Mouse (Mus musculus): ENCODE measurements at regions not wholly inside any gene's neighbourhood (a gene's known extent, or its start where the extent isn't known, plus 50 kb on each side); places are given as distances from the start of the nearest gene placed in this dataset.

DNA sequence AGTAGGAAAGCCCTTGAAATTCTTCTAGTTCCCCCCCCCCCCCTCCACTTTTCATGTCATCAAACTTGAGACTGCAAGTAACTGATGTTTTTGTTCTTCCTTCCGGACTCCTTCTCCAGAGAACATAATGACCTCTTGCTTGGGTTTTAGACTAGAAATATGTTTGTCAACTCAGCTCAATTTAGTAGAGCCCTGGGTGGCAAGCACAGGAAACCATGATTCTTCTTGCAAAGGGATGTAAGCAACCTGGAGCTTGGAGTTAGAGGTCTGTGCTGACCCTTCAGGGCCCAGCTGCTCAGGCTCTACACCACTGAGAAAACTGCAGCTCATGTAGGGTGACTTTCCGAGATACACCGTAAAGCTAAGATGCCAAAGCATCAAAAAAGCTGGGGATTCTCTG, 127.2 kb upstream of the Meis1 start:
- H3K27ac ChIP-seq (ENCODE audit: control insufficient read depth, insufficient read depth, low read depth, low read length): no peak overlapping the region
- peaks cover 7% of the 10 kb centered on the region; the same call in 1 of the 2 replicates for H3K4me1 ChIP-seq (ENCODE audit: control insufficient read depth, insufficient read depth, low read length)
- no peaks in the 10 kb centered on the region for H3K27me3 ChIP-seq (ENCODE audit: control insufficient read depth, insufficient read depth, low read length)
- H3K36me3 ChIP-seq (ENCODE audit: control insufficient read depth, insufficient read depth, low read length): no peaks in the 10 kb centered on the region
- H3K4me3 ChIP-seq (ENCODE audit: control insufficient read depth, low read depth, low read length): no peak overlapping the region
- TF ChIP-seq POLR2A (IDR thresholded peaks at IDR 0.05; ENCODE audit: control insufficient read depth, low read depth, low read length): no peak
- TF ChIP-seq CTCF (IDR thresholded peaks at IDR 0.05; ENCODE audit: control insufficient read depth, insufficient read depth, insufficient replicate concordance, low read depth, low read length): no peak

GRCm38 (mm10) chr11:19151026-19151425, 132.2 kb upstream of the Meis1 start:
- no peaks in the 10 kb centered on the region for H3K27me3 ChIP-seq (ENCODE audit: control insufficient read depth, insufficient read depth, low read length)
- no peaks in the 10 kb centered on the region for H3K36me3 ChIP-seq (ENCODE audit: control insufficient read depth, insufficient read depth, low read length)
- H3K4me1 ChIP-seq (ENCODE audit: control insufficient read depth, insufficient read depth, low read length): no peaks in the 10 kb centered on the region
- H3K27ac ChIP-seq (ENCODE audit: control insufficient read depth, insufficient read depth, low read depth, low read length): no peak overlapping the region
- no peak overlapping the region for H3K4me3 ChIP-seq (ENCODE audit: control insufficient read depth, low read depth, low read length)
- TF ChIP-seq CTCF (IDR thresholded peaks at IDR 0.05; ENCODE audit: control insufficient read depth, insufficient read depth, insufficient replicate concordance, low read depth, low read length): no peak
- TF ChIP-seq POLR2A (IDR thresholded peaks at IDR 0.05; ENCODE audit: control insufficient read depth, low read depth, low read length): no peak

- Histone ChIP-seq H3K4me3 (ENCODE audit: control insufficient read depth, low read depth, low read length) (no peak overlapping the region), H3K27ac (ENCODE audit: control insufficient read depth, insufficient read depth, low read depth, low read length) (no peak overlapping the region), H3K36me3 (ENCODE audit: control insufficient read depth, insufficient read depth, low read length) (no peaks in the 10 kb centered on the region), H3K4me1 (ENCODE audit: control insufficient read depth, insufficient read depth, low read length) (no peaks in the 10 kb centered on the region), H3K27me3 (ENCODE audit: control insufficient read depth, insufficient read depth, low read length) (no peaks in the 10 kb centered on the region)
- no peak for TF ChIP-seq CTCF (IDR thresholded peaks at IDR 0.05; ENCODE audit: control insufficient read depth, insufficient read depth, insufficient replicate concordance, low read depth, low read length)
- no peak for TF ChIP-seq POLR2A (IDR thresholded peaks at IDR 0.05; ENCODE audit: control insufficient read depth, low read depth, low read length)
Measured at GRCm38 (mm10) chr11:19153714-19154113, 134.9 kb upstream of the Meis1 start.

GRCm38 (mm10) chr11:19154813-19155616, 136.2 kb upstream of the Meis1 start:
- no peak for TF ChIP-seq POLR2A (IDR thresholded peaks at IDR 0.05; ENCODE audit: control insufficient read depth, low read depth, low read length)
- no peak for TF ChIP-seq CTCF (IDR thresholded peaks at IDR 0.05; ENCODE audit: control insufficient read depth, insufficient read depth, insufficient replicate concordance, low read depth, low read length)
- Histone ChIP-seq H3K4me3 (ENCODE audit: control insufficient read depth, low read depth, low read length) (no peak overlapping the region), H3K4me1 (ENCODE audit: control insufficient read depth, insufficient read depth, low read length) (no peaks in the 10 kb centered on the region), H3K27me3 (ENCODE audit: control insufficient read depth, insufficient read depth, low read length) (no peaks in the 10 kb centered on the region), H3K36me3 (ENCODE audit: control insufficient read depth, insufficient read depth, low read length) (no peaks in the 10 kb centered on the region), H3K27ac (ENCODE audit: control insufficient read depth, insufficient read depth, low read depth, low read length) (no peak overlapping the region)

GRCm38 (mm10) chr11:19155617-19155983, 136.8 kb upstream of the Meis1 start:
- no peaks in the 10 kb centered on the region for H3K27me3 ChIP-seq (ENCODE audit: control insufficient read depth, insufficient read depth, low read length)
- H3K27ac ChIP-seq (ENCODE audit: control insufficient read depth, insufficient read depth, low read depth, low read length): no peak overlapping the region
- H3K4me1 ChIP-seq (ENCODE audit: control insufficient read depth, insufficient read depth, low read length): no peaks in the 10 kb centered on the region
- no peak for TF ChIP-seq POLR2A (IDR thresholded peaks at IDR 0.05; ENCODE audit: control insufficient read depth, low read depth, low read length)
- no peak for TF ChIP-seq CTCF (IDR thresholded peaks at IDR 0.05; ENCODE audit: control insufficient read depth, insufficient read depth, insufficient replicate concordance, low read depth, low read length)
- H3K36me3 ChIP-seq (ENCODE audit: control insufficient read depth, insufficient read depth, low read length): no peaks in the 10 kb centered on the region
- no peak overlapping the region for H3K4me3 ChIP-seq (ENCODE audit: control insufficient read depth, low read depth, low read length)

- Histone ChIP-seq H3K36me3 (ENCODE audit: control insufficient read depth, insufficient read depth, low read length) (no peaks in the 10 kb centered on the region), H3K27me3 (ENCODE audit: control insufficient read depth, insufficient read depth, low read length) (no peaks in the 10 kb centered on the region), H3K4me3 (ENCODE audit: control insufficient read depth, low read depth, low read length) (no peak overlapping the region), H3K27ac (ENCODE audit: control insufficient read depth, insufficient read depth, low read depth, low read length) (no peak overlapping the region), H3K4me1 (ENCODE audit: control insufficient read depth, insufficient read depth, low read length) (no peaks in the 10 kb centered on the region)
- TF ChIP-seq POLR2A (IDR thresholded peaks at IDR 0.05; ENCODE audit: control insufficient read depth, low read depth, low read length) (no peak), CTCF (IDR thresholded peaks at IDR 0.05; ENCODE audit: control insufficient read depth, insufficient read depth, insufficient replicate concordance, low read depth, low read length) (no peak)
Measured at GRCm38 (mm10) chr11:19160227-19160626, 141.4 kb upstream of the Meis1 start.

DNA sequence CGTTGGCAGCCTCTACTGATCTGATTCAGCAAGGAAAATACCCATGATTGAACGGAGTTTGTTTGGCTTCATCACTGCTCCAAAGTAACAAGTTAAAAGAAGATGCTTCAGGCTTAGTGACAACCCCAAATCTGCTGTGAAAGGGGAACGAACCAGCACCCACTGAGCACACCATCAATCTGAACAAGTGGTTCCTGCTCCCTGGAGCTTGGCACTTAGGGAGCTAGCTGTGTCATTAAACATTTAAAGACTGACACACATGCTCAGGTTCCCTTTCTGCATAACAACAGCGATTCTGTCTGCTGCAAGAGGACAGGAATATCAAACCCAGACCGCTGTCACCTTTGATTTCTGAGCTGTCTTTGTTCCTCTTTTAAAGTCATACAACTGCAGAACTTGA, 141.9 kb upstream of the Meis1 start:
- H3K4me3 ChIP-seq (ENCODE audit: control insufficient read depth, low read depth, low read length): no peak overlapping the region
- H3K27me3 ChIP-seq (ENCODE audit: control insufficient read depth, insufficient read depth, low read length): no peaks in the 10 kb centered on the region
- TF ChIP-seq CTCF (IDR thresholded peaks at IDR 0.05; ENCODE audit: control insufficient read depth, insufficient read depth, insufficient replicate concordance, low read depth, low read length) (no peak), POLR2A (IDR thresholded peaks at IDR 0.05; ENCODE audit: control insufficient read depth, low read depth, low read length) (no peak)
- no peak overlapping the region for H3K27ac ChIP-seq (ENCODE audit: control insufficient read depth, insufficient read depth, low read depth, low read length)
- no peaks in the 10 kb centered on the region for H3K4me1 ChIP-seq (ENCODE audit: control insufficient read depth, insufficient read depth, low read length)
- no peaks in the 10 kb centered on the region for H3K36me3 ChIP-seq (ENCODE audit: control insufficient read depth, insufficient read depth, low read length)

Measured in testis, adult 2 months (tissue).